Mouse (Mus musculus): Measurements from ENCODE around the gene Bcl3.

DNA sequence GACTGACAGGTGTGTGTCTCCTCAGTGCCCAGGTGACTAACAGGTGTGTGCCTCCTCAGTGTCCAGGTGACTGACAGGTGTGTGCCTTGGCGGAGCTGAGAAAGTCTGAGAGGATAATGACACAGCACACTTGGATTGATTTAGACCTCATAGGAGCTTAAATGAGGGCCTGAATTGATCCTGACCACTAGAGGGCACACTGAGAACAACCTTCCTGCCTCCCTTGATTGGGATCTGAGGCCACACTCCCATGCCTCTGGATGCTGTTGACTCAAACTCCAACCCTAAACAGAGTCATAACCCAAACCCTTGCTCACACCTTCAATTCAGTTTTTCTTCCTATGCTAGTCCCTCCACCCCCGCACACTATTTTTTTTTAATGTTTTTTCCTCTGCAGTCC, 21.8 kb downstream of the Bcl3 start:
- TF ChIP-seq GATA1 (IDR thresholded peaks at IDR 0.05; ENCODE audit: low read length), result no peak
- TF ChIP-seq TAL1 (IDR thresholded peaks at IDR 0.05; ENCODE audit: low read length), result no peak
